Mouse (Mus musculus): ENCODE data around the gene Tle6. TPM values are rescaled to one million over a fixed set of nuclear protein-coding genes. Genes with fewer than 3 reads are reported as not detected.

Tle6 gene
- polyA plus RNA-seq, 1 experiment from 2014 or later = 12.1 TPM

GRCm38 (mm10) chr10:81579967-81580366, 20.9 kb downstream of the Tle6 start:
- 58% methylated on average over 4 of the region's 4 CpGs for WGBS (ENCODE audit: insufficient replicate concordance)
- Histone ChIP-seq H3K27me3 (replicated peaks) (peaks cover 93% of the 10 kb centered on the region), H3K9ac (no peak overlapping the region), H3K9me3 (replicated peaks) (no peaks in the 10 kb centered on the region), H3K4me1 (peaks cover 27% of the 10 kb centered on the region), H3K27ac (no peak overlapping the region), H3K4me2 (peak overlapping the region; percentile 34; the same call in 1 of the 2 replicates), H3K36me3 (no peaks in the 10 kb centered on the region), H3K4me3 (no peak overlapping the region)
- no peak for ATAC-seq

- no peaks in the 10 kb centered on the region for H3K36me3 ChIP-seq
- peak overlapping the region; percentile 74 for H3K4me2 ChIP-seq
- no peaks in the 10 kb centered on the region for H3K9me3 ChIP-seq (replicated peaks)
- H3K27me3 ChIP-seq (replicated peaks) = peaks cover 81% of the 10 kb centered on the region
- 7% methylated on average over 6 of the region's 6 CpGs for WGBS (ENCODE audit: insufficient replicate concordance)
- ATAC-seq = no peak
- H3K9ac ChIP-seq = peak overlapping the region; percentile 51; the same call in 1 of the 2 replicates
- H3K4me3 ChIP-seq = peak overlapping the region; percentile 46
- peaks cover 58% of the 10 kb centered on the region for H3K4me1 ChIP-seq
- no peak overlapping the region for H3K27ac ChIP-seq
Observed at GRCm38 (mm10) chr10:81575695-81576094, 25.2 kb downstream of the Tle6 start.

DNA sequence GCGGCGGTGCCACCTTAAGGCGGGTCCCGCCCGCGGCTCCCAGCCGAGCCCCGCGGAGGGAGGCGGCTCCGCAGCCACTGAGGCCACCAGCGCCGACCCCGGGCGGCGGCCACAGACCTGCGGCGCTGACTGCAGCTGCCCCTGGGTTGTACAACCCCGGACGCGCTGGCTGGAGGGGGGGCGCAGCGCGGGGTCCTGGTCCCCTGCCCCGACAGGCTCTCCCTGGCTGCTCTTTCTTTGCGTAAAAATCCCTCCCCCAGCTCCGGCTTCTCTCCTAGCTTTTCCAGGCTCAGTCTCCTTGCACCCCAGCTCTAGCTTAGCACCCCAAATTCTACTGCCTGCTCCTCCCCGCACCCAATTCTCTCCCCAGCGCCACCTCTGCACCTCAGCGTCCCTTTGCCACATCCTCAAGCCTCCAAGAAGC, 25.7 kb downstream of the Tle6 start:
- Histone ChIP-seq H3K9me3 (replicated peaks) (no peaks in the 10 kb centered on the region), H3K9ac (peak overlapping the region; percentile 51), H3K27me3 (replicated peaks) (peaks cover 81% of the 10 kb centered on the region), H3K27ac (no peak overlapping the region), H3K4me3 (peak overlapping the region; percentile 46), H3K36me3 (no peaks in the 10 kb centered on the region), H3K4me1 (peaks cover 58% of the 10 kb centered on the region), H3K4me2 (peak overlapping the region; percentile 74)
- ATAC-seq = no peak
- WGBS (ENCODE audit: insufficient replicate concordance) = under 1% methylated on average over 30 of the region's 30 CpGs

DNA sequence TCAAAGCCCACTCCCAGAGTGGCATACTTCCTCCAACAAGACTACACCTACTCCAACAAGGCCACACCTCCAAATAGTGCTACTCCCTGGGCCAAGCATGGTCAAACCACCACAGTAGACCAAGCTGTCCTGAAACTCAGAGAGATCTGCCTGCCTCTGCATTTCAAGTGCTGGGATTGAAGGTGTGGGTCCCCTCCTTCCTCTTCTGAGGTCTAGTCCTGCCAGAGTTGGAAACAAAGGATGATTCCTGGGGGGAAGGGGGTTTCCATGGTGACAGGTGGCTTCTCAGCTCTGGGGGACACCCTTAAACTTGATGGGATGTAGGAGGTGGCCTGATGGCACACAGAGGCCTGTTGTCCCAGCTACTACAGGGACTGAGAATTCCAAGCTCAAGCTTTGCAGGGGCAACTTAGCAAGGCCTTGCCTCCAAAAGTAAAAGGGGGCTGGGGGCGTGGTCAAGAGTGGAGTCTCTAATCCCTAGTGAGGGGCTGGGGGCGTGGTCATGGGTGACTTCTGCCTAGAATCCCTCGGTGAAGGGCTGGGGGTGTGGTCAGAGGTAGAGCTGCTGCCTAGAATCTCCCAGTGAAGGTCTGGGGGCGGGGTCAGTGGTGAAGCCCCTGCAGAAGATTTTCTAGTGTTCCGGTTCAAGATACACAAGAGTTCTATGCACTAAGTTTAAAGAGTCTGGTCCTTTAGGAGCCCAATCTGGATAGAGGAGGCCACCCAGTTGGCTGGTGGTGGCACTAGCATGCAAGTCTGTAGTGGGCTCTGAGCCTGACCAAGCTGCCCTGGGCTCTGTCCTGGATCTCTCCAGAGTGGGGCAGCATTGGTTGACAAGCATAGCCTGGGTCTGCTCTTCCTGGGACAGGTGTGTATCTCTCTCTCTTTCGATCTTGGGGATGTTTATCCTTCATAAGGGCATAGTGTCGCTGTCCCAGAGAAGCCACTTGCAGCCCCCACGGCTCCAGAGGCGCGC, 26.5 kb downstream of the Tle6 start, which contains the start of gene Tle2:
Tle2 (plus strand) TSS at position 481 of the 976 bp plus-strand sequence.
- Histone ChIP-seq H3K4me2 (peak within 1 kb of the TSS; percentile 93), H3K4me1 (peaks cover 61% of the 10 kb centered on the region), H3K36me3 (no peaks in the 10 kb centered on the region), H3K9ac (peak within 1 kb of the TSS; percentile 51), H3K4me3 (peak within 1 kb of the TSS; percentile 46), H3K9me3 (replicated peaks) (no peaks in the 10 kb centered on the region), H3K27me3 (replicated peaks) (peaks cover 81% of the 10 kb centered on the region), H3K27ac (peak within 1 kb of the TSS; percentile 33; the same call in 1 of the 2 replicates)
- 18% methylated on average over 10 of the region's 10 CpGs for whole genome bisulfite sequencing (ENCODE audit: insufficient replicate concordance)
- ATAC-seq = no peak

DNA sequence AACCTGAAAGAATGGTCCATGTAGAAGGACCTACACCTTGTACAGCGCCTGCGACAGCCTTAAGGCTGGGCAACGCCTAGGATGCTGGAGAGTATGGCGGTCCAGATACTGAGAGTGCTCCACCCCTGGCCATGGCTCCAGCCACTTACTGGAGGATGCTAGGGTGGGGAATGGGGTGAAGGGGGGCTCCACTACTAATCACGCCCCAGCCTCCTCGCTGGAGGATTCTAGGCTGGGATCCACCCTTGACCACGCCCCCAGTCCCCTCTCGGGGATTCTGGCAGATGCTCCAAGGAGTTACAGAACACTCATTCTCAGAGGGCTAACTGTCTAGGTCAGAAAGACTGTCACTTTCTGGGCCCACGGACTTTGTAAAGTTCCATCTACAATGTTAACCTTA, 27.9 kb downstream of the Tle6 start:
- Histone ChIP-seq H3K4me2 (peak overlapping the region; percentile 93), H3K9me3 (replicated peaks) (no peaks in the 10 kb centered on the region), H3K27ac (peak overlapping the region; percentile 64; the same call in 1 of the 2 replicates), H3K9ac (no peak overlapping the region), H3K4me1 (peaks cover 74% of the 10 kb centered on the region), H3K27me3 (replicated peaks) (peaks cover 78% of the 10 kb centered on the region), H3K36me3 (no peaks in the 10 kb centered on the region), H3K4me3 (peak overlapping the region; percentile 65)
- peak; percentile 77 for ATAC-seq
- 8% methylated on average over 9 of the region's 9 CpGs for WGBS (ENCODE audit: insufficient replicate concordance)

DNA sequence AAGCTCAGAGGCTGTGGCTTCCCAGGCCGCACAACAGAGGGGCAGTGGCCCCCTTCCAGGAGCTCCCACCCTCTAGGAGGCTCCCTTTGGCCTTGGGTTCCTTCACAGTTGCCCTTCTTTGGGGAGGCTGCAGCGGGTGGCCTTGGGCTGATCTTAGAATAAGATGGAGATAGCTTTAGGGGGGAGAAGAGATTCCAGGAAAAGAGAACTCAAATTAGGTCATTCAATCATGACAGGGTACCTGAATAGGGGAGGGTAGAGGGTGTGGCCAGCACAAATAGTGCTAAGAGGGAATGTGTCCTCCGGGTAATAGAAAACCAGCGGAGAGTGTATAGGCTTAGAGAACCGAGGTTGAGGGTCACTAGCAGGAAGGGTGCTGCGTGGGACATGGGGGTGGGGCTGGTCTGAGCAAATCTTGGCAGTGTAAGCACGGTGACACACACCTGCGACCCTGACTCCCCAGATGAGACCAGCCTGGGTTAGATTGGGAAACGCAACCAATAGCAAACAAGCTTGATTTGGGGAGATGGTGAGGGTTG, 28.7 kb downstream of the Tle6 start:
- H3K27ac ChIP-seq = peak overlapping the region; percentile 64
- peak; percentile 0; the same call in 1 of the 2 replicates for ATAC-seq
- H3K36me3 ChIP-seq = no peaks in the 10 kb centered on the region
- H3K9me3 ChIP-seq (replicated peaks) = no peaks in the 10 kb centered on the region
- WGBS (ENCODE audit: insufficient replicate concordance) = 11% methylated on average over 9 of the region's 9 CpGs
- H3K9ac ChIP-seq = peak overlapping the region; percentile 55; the same call in 1 of the 2 replicates
- peak overlapping the region; percentile 93 for H3K4me2 ChIP-seq
- peaks cover 78% of the 10 kb centered on the region for H3K4me1 ChIP-seq
- H3K4me3 ChIP-seq = peak overlapping the region; percentile 65
- peaks cover 70% of the 10 kb centered on the region for H3K27me3 ChIP-seq (replicated peaks)

- no peaks in the 10 kb centered on the region for H3K36me3 ChIP-seq
- ATAC-seq = peak; percentile 85
- H3K27ac ChIP-seq = peak overlapping the region; percentile 83
- WGBS (ENCODE audit: insufficient replicate concordance) = under 1% methylated on average over 18 of the region's 18 CpGs
- H3K4me3 ChIP-seq = peak overlapping the region; percentile 65
- peak overlapping the region; percentile 93 for H3K4me2 ChIP-seq
- H3K9me3 ChIP-seq (replicated peaks) = no peaks in the 10 kb centered on the region
- H3K4me1 ChIP-seq = peaks cover 78% of the 10 kb centered on the region
- peak overlapping the region; percentile 74 for H3K9ac ChIP-seq
- peaks cover 63% of the 10 kb centered on the region for H3K27me3 ChIP-seq (replicated peaks)
Observed at GRCm38 (mm10) chr10:81571501-81571876, 29.4 kb downstream of the Tle6 start.

DNA sequence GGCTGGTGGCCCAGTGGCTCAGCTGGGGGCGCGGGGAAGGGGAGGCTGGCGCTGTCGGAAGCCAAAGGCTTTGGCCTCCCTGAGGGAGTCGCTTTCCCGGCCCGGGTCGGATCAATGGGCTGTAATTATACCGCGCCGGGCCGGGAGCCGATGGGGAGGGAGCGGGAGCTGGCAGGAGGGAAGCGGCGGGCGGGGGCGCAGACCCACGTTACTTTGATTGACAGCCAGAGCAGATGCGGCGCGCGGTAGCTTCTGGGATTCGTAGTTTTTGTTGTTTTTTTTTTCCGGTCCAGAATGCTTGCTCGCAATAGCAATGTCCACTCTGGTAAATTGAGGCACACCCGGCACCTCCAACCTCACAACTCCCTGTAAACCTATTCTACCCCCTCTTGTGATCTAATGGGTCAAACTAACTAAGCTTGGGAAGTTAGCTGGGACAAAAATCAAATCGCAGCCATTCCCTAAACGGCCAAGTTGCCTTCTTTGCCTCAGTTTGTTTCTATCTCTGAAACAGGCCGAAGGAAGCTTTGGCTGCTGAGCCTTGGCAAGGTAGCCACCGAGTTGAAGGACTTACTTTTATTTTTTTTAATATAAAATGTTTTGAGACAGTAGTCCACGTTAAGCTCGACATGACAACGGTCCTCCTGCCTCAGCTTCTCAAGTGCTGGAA, 29.9 kb downstream of the Tle6 start:
- peak; percentile 22; the same call in 1 of the 2 replicates for ATAC-seq
- Histone ChIP-seq H3K9me3 (replicated peaks) (no peaks in the 10 kb centered on the region), H3K27me3 (replicated peaks) (peaks cover 57% of the 10 kb centered on the region), H3K36me3 (peaks cover 5% of the 10 kb centered on the region), H3K4me3 (peak overlapping the region; percentile 65), H3K4me2 (peak overlapping the region; percentile 93), H3K4me1 (peaks cover 74% of the 10 kb centered on the region), H3K27ac (peak overlapping the region; percentile 83), H3K9ac (peak overlapping the region; percentile 74)
- WGBS (ENCODE audit: insufficient replicate concordance) = 2% methylated on average over 31 of the region's 34 CpGs

DNA sequence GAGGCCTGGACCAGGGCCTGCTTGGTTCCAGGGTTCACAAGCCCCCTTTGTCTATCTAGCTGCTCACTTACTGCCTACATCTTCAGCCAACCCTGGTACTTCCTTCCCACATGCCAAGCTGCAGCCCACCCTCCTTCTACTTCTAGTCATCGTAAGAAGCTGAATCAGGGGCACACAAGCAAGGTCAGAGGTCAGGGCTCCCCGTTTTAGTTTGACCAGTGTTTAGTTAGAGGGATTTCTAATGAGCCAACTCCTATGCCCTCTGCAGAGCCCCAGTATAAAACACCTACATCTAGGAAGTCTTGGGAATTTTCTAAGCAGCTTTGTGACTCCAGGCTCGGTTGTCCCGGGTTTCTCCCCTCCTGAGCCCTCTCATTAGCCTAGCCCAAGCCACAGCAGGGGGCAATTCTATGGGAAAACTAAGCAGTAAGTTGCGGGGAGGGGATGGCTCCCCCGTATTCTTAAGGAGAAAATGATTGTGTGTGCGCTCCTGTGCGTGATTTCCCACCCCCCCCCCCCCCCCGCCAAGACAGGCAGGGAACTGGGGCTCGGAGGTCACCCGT, 30.6 kb downstream of the Tle6 start:
- 13% methylated on average over 9 of the region's 11 CpGs for WGBS (ENCODE audit: insufficient replicate concordance)
- ATAC-seq = no peak
- Histone ChIP-seq H3K4me1 (peaks cover 73% of the 10 kb centered on the region), H3K36me3 (peaks cover 12% of the 10 kb centered on the region), H3K4me2 (peak overlapping the region; percentile 93), H3K27me3 (replicated peaks) (peaks cover 51% of the 10 kb centered on the region), H3K4me3 (peak overlapping the region; percentile 65), H3K27ac (peak overlapping the region; percentile 83), H3K9me3 (replicated peaks) (no peaks in the 10 kb centered on the region), H3K9ac (peak overlapping the region; percentile 74)

DNA sequence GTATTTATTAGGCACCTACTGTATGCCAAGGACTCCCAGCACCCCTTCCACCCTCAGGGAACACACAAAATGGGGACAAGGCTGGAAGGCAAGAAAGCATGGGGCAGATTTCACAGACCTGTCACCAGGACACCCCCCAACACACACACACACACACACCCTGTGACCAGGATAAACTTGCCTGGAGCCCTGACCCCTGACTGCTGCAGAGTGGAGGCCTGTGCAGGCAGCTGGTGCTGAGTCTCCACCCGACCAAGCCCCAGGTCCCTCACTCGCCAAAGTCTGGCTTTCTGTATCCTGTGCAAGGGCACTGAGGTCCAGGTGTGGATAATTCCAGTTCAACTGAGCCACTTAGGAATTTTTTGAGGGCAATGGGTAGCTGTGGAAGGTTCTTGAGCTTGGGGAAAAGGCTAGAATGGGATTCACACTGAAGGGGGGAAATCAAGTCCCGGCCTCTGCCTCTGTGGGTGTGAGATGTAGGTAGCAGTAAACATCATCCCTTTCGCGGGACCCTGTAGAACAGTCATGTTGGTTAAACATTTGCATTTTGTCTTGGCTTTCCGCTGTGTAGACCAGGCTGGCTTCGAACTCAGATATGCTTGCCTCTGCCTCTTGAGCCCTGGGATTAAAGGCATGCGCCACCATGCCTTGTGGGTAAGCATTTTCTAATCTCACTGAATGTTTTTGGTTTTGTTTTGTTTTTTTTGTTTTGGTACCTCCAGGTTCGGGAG, 31.2 kb downstream of the Tle6 start:
- Histone ChIP-seq H3K36me3 (peaks cover 18% of the 10 kb centered on the region), H3K27ac (peak overlapping the region; percentile 83; the same call in 1 of the 2 replicates), H3K9ac (no peak overlapping the region), H3K4me2 (peak overlapping the region; percentile 93; the same call in 1 of the 2 replicates), H3K9me3 (replicated peaks) (no peaks in the 10 kb centered on the region), H3K4me3 (no peak overlapping the region), H3K4me1 (peaks cover 71% of the 10 kb centered on the region), H3K27me3 (replicated peaks) (peaks cover 44% of the 10 kb centered on the region)
- no peak for ATAC-seq
- 62% methylated on average over 9 of the region's 9 CpGs for WGBS (ENCODE audit: insufficient replicate concordance)
